Mouse (Mus musculus) heart, adult 2 months (tissue): ENCODE results near the gene Gpatch2l.

Experiments used
- CTCF ChIP-seq: fragments of 200-600 bp; IDR thresholded peaks from 2 replicates; pipeline ENCODE4 v1.8.1; 2022; ENCODE audit warnings: antibody characterized with exemption, mild to moderate bottlenecking, moderate library complexity
- EP300 ChIP-seq: fragments of 200-500 bp; IDR thresholded peaks from 2 replicates; pipeline ENCODE4 v1.6.1; 2011; ENCODE audit warnings: low read depth, low read length, control low read depth; ENCODE audit not compliant: insufficient read depth
- POLR2A ChIP-seq: fragments of 200-500 bp; IDR thresholded peaks from 2 replicates; pipeline ENCODE4 v1.6.1; 2011; ENCODE audit warnings: mild to moderate bottlenecking, low read depth, low read length, control low read depth; ENCODE audit not compliant: insufficient read depth

DNA sequence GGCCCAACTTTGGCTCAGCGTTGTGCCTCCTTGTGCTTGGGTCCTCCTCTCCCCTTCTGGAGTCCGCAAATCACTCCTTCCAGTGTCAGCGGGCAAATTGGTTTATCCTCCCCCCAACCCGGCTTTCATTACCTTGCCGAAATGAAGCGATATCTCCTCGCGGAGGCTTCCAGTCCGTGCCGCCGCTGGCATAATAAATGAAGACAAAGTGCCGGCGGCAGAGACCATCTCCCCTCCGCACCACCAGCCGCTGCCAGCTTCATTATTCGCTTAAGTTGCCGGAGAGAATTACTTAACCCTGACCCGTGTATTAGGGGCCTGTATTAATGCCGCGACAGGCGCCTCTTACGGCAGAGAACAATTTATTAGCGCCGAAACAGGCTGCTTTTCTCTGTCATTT, 27.5 kb upstream of the Gpatch2l start:
- TF ChIP-seq CTCF (no peak), POLR2A (no peak), EP300 (no peak)
